Mouse (Mus musculus) thymus, postnatal 4 days (tissue): ENCODE data around the gene Sprr2d.

ENCODE experiments used
- DNase-seq: peaks from one replicate; pipeline ENCODE4 v3.0.0; 2021

Sprr2d gene

GRCm38 (mm10) chr3:92338840-92339239 is at the start of gene Sprr2d:
Gene Sprr2d, plus strand, starts transcription at chr3:92339140.
- no peak for DNase-seq

- no peak for DNase-seq
Observed at GRCm38 (mm10) chr3:92307406-92307805, 31.5 kb upstream of the Sprr2d start.

- DNase-seq, result no peak
Observed at GRCm38 (mm10) chr3:92316320-92316719, 22.6 kb upstream of the Sprr2d start, which contains the start of gene Sprr2b. Gene Sprr2b, plus strand, starts transcription at chr3:92316620.

GRCm38 (mm10) chr3:92317384-92317783 is 21.6 kb upstream of the Sprr2d start:
- no peak for DNase-seq

- DNase-seq, result no peak
Observed at GRCm38 (mm10) chr3:92336278-92336677, 2.7 kb upstream of the Sprr2d start.

- DNase-seq, result no peak
Observed at GRCm38 (mm10) chr3:92351843-92352242, 12.9 kb downstream of the Sprr2d start, which contains the start of gene Sprr2e. Gene Sprr2e, plus strand, starts transcription at chr3:92352143.

- DNase-seq, result no peak
Observed at GRCm38 (mm10) chr3:92361619-92362018, 22.7 kb downstream of the Sprr2d start.

- DNase-seq, result no peak
Observed at GRCm38 (mm10) chr3:92364887-92365286, 25.9 kb downstream of the Sprr2d start, which contains the start of gene Sprr2f. Gene Sprr2f, plus strand, starts transcription at chr3:92365187.

GRCm38 (mm10) chr3:92373613-92374012 is 34.7 kb downstream of the Sprr2d start:
- DNase-seq, result no peak

GRCm38 (mm10) chr3:92385385-92385784 is 46.4 kb downstream of the Sprr2d start, which contains the start of gene Sprr2h:
Gene Sprr2h, plus strand, starts transcription at chr3:92385685.
- no peak for DNase-seq
